Mouse (Mus musculus): ENCODE results near the gene Ldb2. TPM values are rescaled to one million over a fixed set of nuclear protein-coding genes. Genes with fewer than 3 reads are reported as not detected.

Ldb2 gene
- polyA plus RNA-seq, 2 experiments, result 2.0 to 4.2 TPM

DNA sequence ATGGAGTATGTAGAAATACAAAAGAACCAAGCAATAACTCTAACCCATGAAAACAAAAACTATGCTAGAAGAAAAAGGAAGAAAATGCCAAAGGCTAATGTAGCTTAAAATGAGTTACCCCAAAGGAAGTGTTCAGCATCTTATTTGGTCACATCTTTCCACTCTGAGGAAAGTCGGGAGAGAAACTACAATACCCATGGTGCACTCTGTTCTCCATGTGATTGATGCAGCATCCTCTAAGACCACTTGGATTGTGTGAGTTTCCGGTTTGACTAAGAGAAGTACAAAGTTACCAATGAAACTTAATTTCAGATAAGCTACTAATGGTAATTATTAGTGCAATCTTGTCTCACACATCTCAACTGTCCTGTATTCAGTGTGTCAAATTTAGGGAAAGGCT lies 172.6 kb downstream of the Ldb2 start:
- no peak for DNase-seq (ENCODE audit: low read depth in 3 of 3, low spot score in 3 of 3)
- no peak overlapping the region for H3K4me2 ChIP-seq (ENCODE audit: low read depth)
- H3K4me3 ChIP-seq (ENCODE audit: insufficient read depth in 1 of 2, low read depth in 2 of 2, low read length in 2 of 2), result no peak overlapping the region
- no peaks in the 10 kb centered on the region for H3K36me3 ChIP-seq (replicated peaks; ENCODE audit: control insufficient read depth, insufficient read depth, low read depth)
- H3K27me3 ChIP-seq (ENCODE audit: control insufficient read depth, insufficient read depth, low read length), result no peaks in the 10 kb centered on the region
- WGBS (ENCODE audit: insufficient replicate concordance), result 54% methylated on average over 2 of the region's 2 CpGs
- H3K27ac ChIP-seq, result no peak overlapping the region
- no peak overlapping the region for H3K9ac ChIP-seq (replicated peaks)
- H3K4me1 ChIP-seq (replicated peaks; ENCODE audit: control insufficient read depth in 2 of 2, insufficient read depth in 2 of 2, low read length in 1 of 2), result no peaks in the 10 kb centered on the region
- no peaks in the 10 kb centered on the region for H3K9me3 ChIP-seq (ENCODE audit: control insufficient read depth, low read length)
- TF ChIP-seq CTCF (IDR thresholded peaks at IDR 0.05; ENCODE audit: low read depth) (no peak), EP300 (IDR thresholded peaks at IDR 0.05; ENCODE audit: low read depth) (no peak)
- no peak for ATAC-seq (ENCODE audit: insufficient read depth)

GRCm38 (mm10) chr5:44626114-44626513 lies 173.4 kb downstream of the Ldb2 start:
- Histone ChIP-seq H3K4me2 (ENCODE audit: low read depth) (no peak overlapping the region), H3K4me3 (ENCODE audit: insufficient read depth in 1 of 2, low read depth in 2 of 2, low read length in 2 of 2) (no peak overlapping the region), H3K4me1 (replicated peaks; ENCODE audit: control insufficient read depth in 2 of 2, insufficient read depth in 2 of 2, low read length in 1 of 2) (no peaks in the 10 kb centered on the region), H3K9ac (replicated peaks) (no peak overlapping the region), H3K27ac (no peak overlapping the region), H3K36me3 (replicated peaks; ENCODE audit: control insufficient read depth, insufficient read depth, low read depth) (no peaks in the 10 kb centered on the region), H3K27me3 (ENCODE audit: control insufficient read depth, insufficient read depth, low read length) (no peaks in the 10 kb centered on the region), H3K9me3 (ENCODE audit: control insufficient read depth, low read length) (no peaks in the 10 kb centered on the region)
- DNase-seq (ENCODE audit: low read depth in 3 of 3, low spot score in 3 of 3) (no peak), ATAC-seq (ENCODE audit: insufficient read depth) (no peak)
- WGBS (ENCODE audit: insufficient replicate concordance), result 44% methylated on average over 2 of the region's 2 CpGs
- no peak for TF ChIP-seq CTCF (IDR thresholded peaks at IDR 0.05; ENCODE audit: low read depth)
- no peak for TF ChIP-seq EP300 (IDR thresholded peaks at IDR 0.05; ENCODE audit: low read depth)

DNA sequence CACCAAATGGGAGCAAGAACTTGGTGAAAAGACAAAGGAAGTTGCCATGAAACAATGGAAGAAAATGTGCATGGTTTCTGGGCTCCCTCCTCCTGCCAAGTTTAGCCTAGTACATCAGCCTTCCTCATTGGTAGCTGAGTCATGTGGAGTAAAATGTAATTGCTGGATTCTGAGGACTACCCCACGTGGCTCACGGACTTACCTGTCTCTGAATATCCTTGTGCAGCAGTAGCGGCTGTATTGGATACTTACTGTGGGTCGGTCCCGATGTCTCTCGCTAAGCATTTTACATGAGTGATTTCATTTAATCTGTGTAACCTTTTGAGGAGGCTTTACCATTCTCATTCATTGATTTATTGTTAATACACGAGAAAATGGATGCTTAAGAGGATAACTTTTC lies 183.8 kb downstream of the Ldb2 start:
- no peak for DNase-seq (ENCODE audit: low read depth in 3 of 3, low spot score in 3 of 3)

GRCm38 (mm10) chr5:44608901-44609300 lies 190.6 kb downstream of the Ldb2 start:
- DNase-seq (ENCODE audit: low read depth in 3 of 3, low spot score in 3 of 3) (no peak), ATAC-seq (ENCODE audit: insufficient read depth) (no peak)
- H3K27ac ChIP-seq, result no peak overlapping the region
- H3K36me3 ChIP-seq (replicated peaks; ENCODE audit: control insufficient read depth, insufficient read depth, low read depth), result no peaks in the 10 kb centered on the region
- TF ChIP-seq CTCF (IDR thresholded peaks at IDR 0.05; ENCODE audit: low read depth) (no peak), EP300 (IDR thresholded peaks at IDR 0.05; ENCODE audit: low read depth) (no peak)
- no peaks in the 10 kb centered on the region for H3K9me3 ChIP-seq (ENCODE audit: control insufficient read depth, low read length)
- no peak overlapping the region for H3K9ac ChIP-seq (replicated peaks)
- no peaks in the 10 kb centered on the region for H3K4me1 ChIP-seq (replicated peaks; ENCODE audit: control insufficient read depth in 2 of 2, insufficient read depth in 2 of 2, low read length in 1 of 2)
- H3K4me2 ChIP-seq (ENCODE audit: low read depth), result no peak overlapping the region
- WGBS (ENCODE audit: insufficient replicate concordance), result 38% methylated on average over 2 of the region's 2 CpGs
- no peak overlapping the region for H3K4me3 ChIP-seq (ENCODE audit: insufficient read depth in 1 of 2, low read depth in 2 of 2, low read length in 2 of 2)
- H3K27me3 ChIP-seq (ENCODE audit: control insufficient read depth, insufficient read depth, low read length), result no peaks in the 10 kb centered on the region

More for the DNA sequence above, 183.8 kb downstream of the Ldb2 start:
- Histone ChIP-seq H3K4me2 (ENCODE audit: low read depth) (no peak overlapping the region), H3K27me3 (ENCODE audit: control insufficient read depth, insufficient read depth, low read length) (no peaks in the 10 kb centered on the region), H3K36me3 (replicated peaks; ENCODE audit: control insufficient read depth, insufficient read depth, low read depth) (no peaks in the 10 kb centered on the region), H3K27ac (no peak overlapping the region), H3K9me3 (ENCODE audit: control insufficient read depth, low read length) (no peaks in the 10 kb centered on the region), H3K9ac (replicated peaks) (no peak overlapping the region), H3K4me1 (replicated peaks; ENCODE audit: control insufficient read depth in 2 of 2, insufficient read depth in 2 of 2, low read length in 1 of 2) (no peaks in the 10 kb centered on the region), H3K4me3 (ENCODE audit: insufficient read depth in 1 of 2, low read depth in 2 of 2, low read length in 2 of 2) (no peak overlapping the region)
- TF ChIP-seq EP300 (IDR thresholded peaks at IDR 0.05; ENCODE audit: low read depth), result no peak
- TF ChIP-seq CTCF (IDR thresholded peaks at IDR 0.05; ENCODE audit: low read depth), result no peak
- 69% methylated on average over 7 of the region's 7 CpGs for WGBS (ENCODE audit: insufficient replicate concordance)
- no peak for ATAC-seq (ENCODE audit: insufficient read depth)

- Histone ChIP-seq H3K4me1 (replicated peaks; ENCODE audit: control insufficient read depth in 2 of 2, insufficient read depth in 2 of 2, low read length in 1 of 2) (no peaks in the 10 kb centered on the region), H3K4me3 (ENCODE audit: insufficient read depth in 1 of 2, low read depth in 2 of 2, low read length in 2 of 2) (no peak overlapping the region), H3K27ac (no peak overlapping the region), H3K36me3 (replicated peaks; ENCODE audit: control insufficient read depth, insufficient read depth, low read depth) (no peaks in the 10 kb centered on the region), H3K9ac (replicated peaks) (no peak overlapping the region), H3K27me3 (ENCODE audit: control insufficient read depth, insufficient read depth, low read length) (no peaks in the 10 kb centered on the region), H3K9me3 (ENCODE audit: control insufficient read depth, low read length) (no peaks in the 10 kb centered on the region), H3K4me2 (ENCODE audit: low read depth) (no peak overlapping the region)
- DNase-seq (ENCODE audit: low read depth in 3 of 3, low spot score in 3 of 3), result no peak
- 57% methylated on average over 1 of the region's 1 CpGs for WGBS (ENCODE audit: insufficient replicate concordance)
- no peak for ATAC-seq (ENCODE audit: insufficient read depth)
- TF ChIP-seq CTCF (IDR thresholded peaks at IDR 0.05; ENCODE audit: low read depth) (no peak), EP300 (IDR thresholded peaks at IDR 0.05; ENCODE audit: low read depth) (no peak)
Measured at GRCm38 (mm10) chr5:44601340-44601739, 198.1 kb downstream of the Ldb2 start.
